Mouse (Mus musculus): Measurements from ENCODE around the gene Rpl36-ps4.
A peak's percentile ranks its signal among the peaks of the same experiment; 100 is the strongest.

Gene Rpl36-ps4

GRCm38 (mm10) chr17:87920677-87921076, at the start of gene Rpl36-ps4:
Gene Rpl36-ps4 (plus strand): TSS chr17:87920977.
- DNase-seq: no peak

- peak; percentile 83 for DNase-seq
Observed at GRCm38 (mm10) chr17:87871461-87872126, 49.2 kb upstream of the Rpl36-ps4 start.

- DNase-seq: peak; percentile 87
Observed at GRCm38 (mm10) chr17:87872286-87872685, 48.5 kb upstream of the Rpl36-ps4 start.

- peak; percentile 69 for DNase-seq
Observed at GRCm38 (mm10) chr17:87873456-87873855, 47.3 kb upstream of the Rpl36-ps4 start.

- DNase-seq: peak; percentile 66
Observed at GRCm38 (mm10) chr17:87873943-87874342, 46.8 kb upstream of the Rpl36-ps4 start.

GRCm38 (mm10) chr17:87875346-87875920, 45.3 kb upstream of the Rpl36-ps4 start:
- DNase-seq: peak; percentile 73

GRCm38 (mm10) chr17:87876295-87877000, 44.3 kb upstream of the Rpl36-ps4 start:
- DNase-seq: peak; percentile 85

GRCm38 (mm10) chr17:87877207-87878073, 43.3 kb upstream of the Rpl36-ps4 start:
- peak; percentile 98 for DNase-seq

- peak; percentile 88 for DNase-seq
Observed at GRCm38 (mm10) chr17:87878556-87879483, 42.0 kb upstream of the Rpl36-ps4 start.

GRCm38 (mm10) chr17:87879484-87880225, 41.1 kb upstream of the Rpl36-ps4 start:
- DNase-seq: peak; percentile 80

GRCm38 (mm10) chr17:87882594-87882993, 38.2 kb upstream of the Rpl36-ps4 start:
- no peak for DNase-seq

- DNase-seq: no peak
Observed at GRCm38 (mm10) chr17:87897175-87897574, 23.6 kb upstream of the Rpl36-ps4 start.

- peak; percentile 53 for DNase-seq
Observed at GRCm38 (mm10) chr17:87900677-87901076, 20.1 kb upstream of the Rpl36-ps4 start.

GRCm38 (mm10) chr17:87901163-87901562, 19.6 kb upstream of the Rpl36-ps4 start:
- DNase-seq: peak; percentile 28

- peak; percentile 43 for DNase-seq
Observed at GRCm38 (mm10) chr17:87903213-87903612, 17.6 kb upstream of the Rpl36-ps4 start.

- peak; percentile 33 for DNase-seq
Observed at GRCm38 (mm10) chr17:87903725-87904124, 17.1 kb upstream of the Rpl36-ps4 start.

GRCm38 (mm10) chr17:87915386-87915785, 5.4 kb upstream of the Rpl36-ps4 start:
- DNase-seq: peak; percentile 22

- peak; percentile 55 for DNase-seq
Observed at GRCm38 (mm10) chr17:87918121-87918520, 2.7 kb upstream of the Rpl36-ps4 start.

GRCm38 (mm10) chr17:87934326-87934725, 13.5 kb downstream of the Rpl36-ps4 start:
- DNase-seq: peak; percentile 72

- peak; percentile 50 for DNase-seq
Observed at GRCm38 (mm10) chr17:87934736-87935135, 14.0 kb downstream of the Rpl36-ps4 start.

GRCm38 (mm10) chr17:87936156-87936555, 15.4 kb downstream of the Rpl36-ps4 start:
- no peak for DNase-seq
